Mouse (Mus musculus) spleen, embryonic (tissue): ENCODE measurements at regions not wholly inside any gene's neighbourhood (a gene's known extent, or its start where the extent isn't known, plus 50 kb on each side); places are given as distances from the start of the nearest gene placed in this dataset.

ENCODE experiments used
- CTCF ChIA-PET: fragments of 350-600 bp; sonication (Branson Sonifier 250); formaldehyde crosslinking; loops from one replicate; lab custom pipeline; 2022; lab: Charles Lee

DNA sequence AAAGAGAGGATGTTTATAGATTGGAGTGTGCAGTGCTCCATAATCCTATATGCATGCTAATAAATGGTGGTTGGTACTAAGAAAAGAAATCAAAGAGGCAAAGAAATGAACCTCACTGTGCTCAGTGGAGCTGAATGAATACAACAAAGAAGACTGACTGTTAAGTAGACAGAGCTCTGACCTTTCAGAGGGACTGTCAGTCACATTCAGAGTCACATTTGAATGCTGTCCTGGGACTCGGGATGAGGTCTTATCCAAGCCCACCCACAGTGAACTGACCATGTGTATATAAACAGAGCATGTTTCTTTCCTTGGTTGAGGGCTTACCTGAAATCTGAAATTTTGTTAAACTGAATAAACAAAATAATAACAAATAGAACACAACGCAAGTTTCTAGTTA is 1473.3 kb downstream of the Cdh8 start:
- CTCF ChIA-PET: interaction anchor here (0.6 kb wide), 1 partner anchor 10 kb away, joined by 3 read pairs; no protein-coding TSS in a partner anchor

DNA sequence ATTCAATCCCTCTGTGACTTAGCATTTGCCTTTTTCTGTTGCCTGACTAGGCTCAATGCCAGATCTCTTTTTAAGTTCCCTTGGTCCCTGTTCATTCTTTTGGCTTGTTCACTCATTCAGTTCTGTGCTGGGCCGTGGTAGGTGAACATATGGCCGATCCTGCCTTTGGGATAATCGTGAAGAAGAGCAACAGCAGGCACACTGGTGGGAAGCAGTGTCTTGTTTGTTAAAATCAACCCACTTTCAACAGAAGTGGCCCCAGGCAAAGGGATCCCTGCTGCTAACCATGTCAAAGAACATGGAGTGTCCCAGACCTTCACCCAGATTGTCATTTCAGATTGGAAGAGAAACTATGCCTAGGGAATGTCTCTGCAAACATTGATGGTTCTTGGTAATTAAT is 1479.4 kb downstream of the Cdh8 start:
- CTCF ChIA-PET: no interaction called here
